Mouse (Mus musculus) heart, adult 2 months (tissue): ENCODE data around the gene Bcar3. TPM values are rescaled to one million over a fixed set of nuclear protein-coding genes. Genes with fewer than 3 reads are reported as not detected.
"Not testable (repeated sequence)": the region's sequence is repeated elsewhere in the genome, so short reads cannot be mapped to it uniquely, and the experiment has no call there.

Experiments used
- DNase-seq, 2 experiments: peaks; one replicate each; pipeline ENCODE4 v3.0.0; 2021
- H3K27ac ChIP-seq: fragments of 200-600 bp; 2 replicates; pipeline ENCODE4 v1.8.1; 2022
- H3K27me3 ChIP-seq: fragments of 200-500 bp; 2 replicates; pipeline ENCODE4 v1.6.1; 2012; ENCODE audit warnings: mild to moderate bottlenecking, low read length, inconsistent platforms, mixed read lengths; ENCODE audit not compliant: control insufficient read depth, insufficient read depth
- H3K36me3 ChIP-seq: fragments of 200-500 bp; 2 replicates; pipeline ENCODE4 v1.6.1; 2012; ENCODE audit warnings: low read length, inconsistent platforms; ENCODE audit not compliant: control insufficient read depth, insufficient read depth
- H3K4me1 ChIP-seq: fragments of 200-500 bp; 2 replicates; pipeline ENCODE4 v1.6.1; 2011; ENCODE audit warnings: low read length; ENCODE audit not compliant: control insufficient read depth, insufficient read depth
- H3K4me3 ChIP-seq: fragments of 200-600 bp; 2 replicates; pipeline ENCODE4 v1.8.1; 2022
- H3K79me2 ChIP-seq: fragments of 200-500 bp; replicated peaks from 2 replicates; pipeline ENCODE4 v1.6.1; 2012; ENCODE audit warnings: mild to moderate bottlenecking, inconsistent platforms, low read length, moderate library complexity, mixed read lengths; ENCODE audit not compliant: control insufficient read depth, insufficient read depth
- H3K9ac ChIP-seq: fragments of 200-500 bp; 2 replicates; pipeline ENCODE4 v1.6.1; 2012; ENCODE audit warnings: low read depth, mild to moderate bottlenecking, control low read depth, inconsistent platforms, low read length, mixed read lengths
- CTCF ChIP-seq: fragments of 200-600 bp; IDR thresholded peaks from 2 replicates; pipeline ENCODE4 v1.8.1; 2022; ENCODE audit warnings: antibody characterized with exemption, mild to moderate bottlenecking, moderate library complexity
- EP300 ChIP-seq: fragments of 200-500 bp; IDR thresholded peaks from 2 replicates; pipeline ENCODE4 v1.6.1; 2011; ENCODE audit warnings: low read depth, low read length, control low read depth; ENCODE audit not compliant: insufficient read depth
- POLR2A ChIP-seq: fragments of 200-500 bp; IDR thresholded peaks from 2 replicates; pipeline ENCODE4 v1.6.1; 2011; ENCODE audit warnings: mild to moderate bottlenecking, low read depth, low read length, control low read depth; ENCODE audit not compliant: insufficient read depth
- WGBS: fragments of 180-500 bp; shearing (Covaris S2); methylation state at CpG from one replicate; pipeline ENCODE4 v1.1.7; 2018; 5-methylcytosine and 5-hydroxymethylcytosine counted together
- intact Hi-C: fragments of 180-260 bp; cut with DNase I; formaldehyde crosslinking; loops from one replicate; pipeline ENCODE4 v1.15.1; 2025
- polyA plus RNA-seq: library from polyadenylated mRNA; depleted of rRNA; stranded (reverse); fragments of >200 nt; gene quantifications from 2 replicates; pipeline ENCODE4 v1.2.3, GENCODE M21; 2012
- total RNA-seq, 2 experiments: library from RNA; stranded (reverse); gene quantifications; 2 replicates each; pipeline ENCODE4 v1.2.3; 2021

Bcar3 gene
- total and polyA plus RNA-seq, 3 experiments = 4.7 to 10.2 (median 7.5) TPM

DNA sequence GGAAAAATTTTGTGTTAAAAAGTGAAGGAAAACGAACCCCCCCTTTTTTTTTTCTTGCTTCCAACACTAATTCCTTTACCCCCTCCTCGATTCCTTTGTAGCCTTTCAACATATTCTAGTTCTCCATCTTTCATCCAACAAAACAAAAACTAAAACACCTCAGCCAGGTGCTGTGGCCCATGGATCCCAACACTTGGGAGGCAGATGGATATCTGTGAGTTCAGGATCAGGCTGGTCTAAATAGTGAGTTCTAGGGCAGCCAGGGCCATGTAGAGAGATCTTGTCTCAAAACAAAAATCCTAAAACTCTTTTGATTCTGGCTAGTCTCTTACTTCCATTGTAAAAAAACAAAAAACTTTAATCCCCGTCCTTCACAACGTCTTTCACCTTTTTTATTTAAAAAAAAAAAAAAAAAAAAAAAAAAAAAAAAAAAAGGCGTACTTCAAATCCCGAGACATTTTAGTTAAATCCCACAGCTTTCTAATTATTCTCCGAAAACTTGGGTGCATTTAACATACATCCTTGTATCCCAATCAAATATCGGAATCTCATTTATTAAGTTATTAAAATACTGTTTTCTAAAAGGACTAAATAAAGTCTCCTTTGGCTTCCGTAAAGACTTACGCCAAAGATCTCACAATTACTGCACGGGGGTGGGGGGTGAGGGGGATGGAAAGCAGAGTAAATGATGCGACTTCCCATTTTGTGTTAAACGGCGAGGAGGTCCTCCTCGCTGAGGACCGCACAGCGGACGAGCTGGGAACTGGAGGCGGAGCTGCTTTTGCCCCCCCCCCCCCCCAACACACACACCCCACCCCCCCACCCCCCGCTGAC lies 20.3 kb upstream of the Bcar3 start:
- WGBS = 11% methylated on average over 19 of the region's 20 CpGs
- intact Hi-C loops = loop anchor here (1.0 to 10.0 kb wide), 5 partner anchors 19 to 1111 kb away; partner anchors contain the start of genes Arhgap29, Gclm and Mettl14
- H3K4me1 ChIP-seq = peaks cover 8% of the 10 kb centered on the region
- peak overlapping the region; percentile 59 for H3K27ac ChIP-seq
- TF ChIP-seq CTCF (peak; percentile 45), POLR2A (peak; percentile 75), EP300 (no peak)
- H3K27me3 ChIP-seq = no peaks in the 10 kb centered on the region
- H3K4me3 ChIP-seq = peak overlapping the region; percentile 58
- H3K79me2 ChIP-seq = peaks cover 1% of the 10 kb centered on the region; the same call in 1 of the 2 replicates
- no peak for DNase-seq
- peak overlapping the region; percentile 62 for H3K9ac ChIP-seq
- H3K36me3 ChIP-seq = peaks cover 29% of the 10 kb centered on the region

DNA sequence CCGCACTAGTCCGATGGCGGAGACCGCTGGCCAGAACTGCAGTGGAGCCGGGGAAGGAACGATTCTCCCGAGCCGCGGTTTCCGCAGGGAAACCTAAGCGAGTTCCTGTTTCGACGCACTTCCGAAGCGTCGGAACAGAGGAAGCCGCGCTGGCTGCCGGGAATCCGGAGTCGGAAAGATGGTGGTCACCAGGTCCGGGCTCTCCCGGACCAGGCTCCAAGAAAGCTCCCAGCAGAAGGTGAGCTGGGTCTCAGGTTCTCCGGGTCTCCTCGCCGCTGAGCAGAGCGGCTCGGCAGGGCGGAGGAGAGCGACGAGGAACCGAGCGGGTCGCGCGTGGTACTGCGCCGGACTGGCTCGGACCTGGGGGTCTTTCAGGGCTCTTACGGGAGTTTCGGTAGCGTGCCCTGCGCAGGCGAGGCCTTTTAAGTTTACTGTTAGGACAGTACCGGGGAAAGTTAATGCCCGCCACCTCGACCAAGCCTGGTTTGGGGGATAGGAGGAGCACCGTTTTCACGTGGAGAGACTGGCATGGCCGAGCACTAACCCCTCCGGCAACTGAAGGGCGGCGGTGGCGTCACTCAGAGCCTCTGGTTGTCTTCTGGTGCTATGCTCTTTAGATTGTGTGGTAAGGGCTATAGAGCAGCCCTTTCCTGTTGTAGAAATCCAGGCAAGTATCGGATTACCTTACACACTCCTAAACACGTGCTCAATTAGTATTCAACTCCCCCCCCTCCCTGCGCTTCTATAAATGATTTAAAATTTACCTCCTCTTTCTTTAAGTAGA lies 19.5 kb upstream of the Bcar3 start, which contains the start of gene Dnttip2:
Dnttip2 (plus strand) TSS at position 148 of the 784 bp plus-strand sequence.
- no peaks in the 10 kb centered on the region for H3K27me3 ChIP-seq
- peak within 1 kb of the TSS; percentile 82 for H3K27ac ChIP-seq
- peaks cover 1% of the 10 kb centered on the region; the same call in 1 of the 2 replicates for H3K79me2 ChIP-seq
- intact Hi-C loops = loop anchor here (1.0 to 10.0 kb wide), 5 partner anchors 18 to 1110 kb away; partner anchors contain the start of genes Arhgap29, Gclm and Mettl14
- peaks cover 36% of the 10 kb centered on the region for H3K36me3 ChIP-seq
- peaks cover 8% of the 10 kb centered on the region for H3K4me1 ChIP-seq
- peak; percentile 17; the same call in 1 of the 2 replicates for TF ChIP-seq CTCF
- TF ChIP-seq POLR2A = peak; percentile 77
- peak; percentile 65; the same call in 1 of the 2 replicates for TF ChIP-seq EP300
- peak within 1 kb of the TSS; percentile 100 for H3K4me3 ChIP-seq
- peak within 1 kb of the TSS; percentile 92 for H3K9ac ChIP-seq
- WGBS = under 1% methylated on average over 56 of the region's 57 CpGs
- DNase-seq = peak; percentile 94

DNA sequence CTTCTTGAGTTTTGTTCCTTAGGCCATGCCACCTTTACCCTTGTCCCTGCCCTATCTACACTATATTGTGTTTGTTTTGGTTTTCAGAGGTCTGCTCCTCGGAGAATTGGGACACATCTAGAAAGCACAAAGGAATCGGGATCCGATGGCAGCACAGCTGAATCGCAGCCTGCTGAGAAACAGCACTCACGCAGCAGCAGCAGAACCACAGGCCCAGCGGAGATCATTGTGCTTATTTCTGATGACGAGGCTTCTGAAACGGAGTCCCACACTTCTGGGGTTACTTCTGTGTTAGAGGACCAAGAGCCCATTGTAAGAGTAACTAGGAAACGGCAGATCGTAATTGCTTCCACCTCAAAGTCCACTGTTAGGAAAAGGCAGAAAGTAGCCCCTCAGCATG lies 18.8 kb upstream of the Bcar3 start:
- WGBS = 74% methylated on average over 10 of the region's 10 CpGs
- Histone ChIP-seq H3K27ac (no peak overlapping the region), H3K27me3 (no peaks in the 10 kb centered on the region), H3K4me3 (peak overlapping the region; percentile 100), H3K79me2 (peaks cover 1% of the 10 kb centered on the region; the same call in 1 of the 2 replicates), H3K9ac (no peak overlapping the region), H3K4me1 (peaks cover 8% of the 10 kb centered on the region), H3K36me3 (peaks cover 38% of the 10 kb centered on the region)
- no peak for DNase-seq
- TF ChIP-seq POLR2A (no peak), EP300 (no peak), CTCF (no peak)
- intact Hi-C loops = loop anchor here (10.0 kb wide), 3 partner anchors 320 to 1110 kb away; partner anchors contain the start of genes Arhgap29 and Mettl14

DNA sequence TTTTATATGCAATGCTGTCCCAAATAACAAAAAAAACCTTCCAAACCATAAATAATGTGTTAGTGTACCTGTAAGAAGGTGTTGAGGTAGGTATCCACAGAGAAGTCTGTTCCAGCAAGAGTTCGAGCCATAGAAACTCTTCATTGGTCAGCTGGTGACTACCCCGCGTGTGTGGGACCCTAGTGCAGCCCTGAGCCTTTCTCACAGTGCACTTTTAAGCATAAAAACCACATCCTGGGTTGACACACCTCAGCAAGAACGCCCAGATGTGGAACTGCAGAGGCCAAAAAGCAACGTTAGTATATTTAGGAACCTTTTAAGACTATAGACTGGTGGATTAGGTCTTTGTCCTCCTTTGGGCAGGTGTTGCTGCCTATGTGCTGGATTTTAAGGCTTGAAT lies 6.7 kb upstream of the Bcar3 start:
- intact Hi-C loops = no loop called here
- peaks cover 4% of the 10 kb centered on the region; the same call in 1 of the 2 replicates for H3K4me1 ChIP-seq
- H3K79me2 ChIP-seq = no peaks in the 10 kb centered on the region
- H3K9ac ChIP-seq = no peak overlapping the region
- no peaks in the 10 kb centered on the region for H3K27me3 ChIP-seq
- no peak for DNase-seq
- H3K4me3 ChIP-seq = no peak overlapping the region
- no peak overlapping the region for H3K27ac ChIP-seq
- TF ChIP-seq POLR2A (no peak), EP300 (no peak)
- H3K36me3 ChIP-seq = no peaks in the 10 kb centered on the region
- 76% methylated on average over 5 of the region's 5 CpGs for WGBS

DNA sequence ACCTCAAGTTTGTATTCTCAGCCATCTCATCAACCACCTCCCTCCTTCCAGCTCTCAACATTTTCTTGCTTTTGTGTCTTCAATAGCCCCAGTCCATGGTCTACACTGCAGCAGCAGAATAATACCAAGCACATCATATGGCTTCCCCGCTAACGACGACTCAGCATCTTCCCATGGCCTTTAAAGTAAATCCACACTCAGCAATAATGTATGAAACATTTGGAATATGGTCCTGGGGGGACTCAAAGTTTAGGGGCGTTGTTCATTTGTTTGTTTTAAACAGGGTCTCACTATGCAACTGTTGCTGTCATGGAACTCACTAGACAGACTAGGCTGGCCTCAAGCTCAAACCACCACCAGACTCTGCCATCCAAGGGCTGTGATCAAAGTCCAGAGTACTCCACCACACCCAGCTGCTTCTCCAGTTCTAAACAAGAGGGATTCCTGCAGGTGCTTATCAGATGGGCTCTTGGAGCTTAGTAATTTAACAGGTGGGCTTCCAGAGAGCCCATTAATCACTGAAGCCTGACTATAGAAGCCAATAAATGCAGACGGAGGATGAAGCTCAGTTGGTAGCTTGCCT lies 5.2 kb upstream of the Bcar3 start:
- intact Hi-C loops = no loop called here
- DNase-seq = no peak

DNA sequence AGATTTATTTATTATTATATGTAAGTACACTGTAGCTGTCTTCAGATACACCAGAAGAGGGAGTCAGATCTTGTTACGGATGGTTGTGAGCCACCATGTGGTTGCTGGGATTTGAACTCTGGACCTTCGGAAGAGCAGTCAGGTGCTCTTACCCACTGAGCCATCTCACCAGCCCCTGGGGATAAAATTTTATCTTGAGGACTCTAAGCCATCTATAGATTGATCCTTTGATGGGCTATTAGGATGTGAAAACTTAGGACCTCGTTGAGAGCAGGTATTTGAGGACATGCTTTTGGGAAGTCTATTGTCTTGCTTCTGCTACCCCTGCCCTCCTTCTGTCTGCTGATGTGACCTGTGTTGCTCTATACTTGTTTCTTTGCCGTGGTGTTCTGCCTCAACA lies 4.6 kb upstream of the Bcar3 start:
- H3K27ac ChIP-seq, H3K9ac ChIP-seq, intact Hi-C loops, H3K36me3 ChIP-seq, H3K79me2 ChIP-seq, H3K4me1 ChIP-seq, DNase-seq, H3K4me3 ChIP-seq, H3K27me3 ChIP-seq: not testable (repeated sequence)
- WGBS = 66% methylated on average over 4 of the region's 4 CpGs

More for the DNA sequence above, 5.2 kb upstream of the Bcar3 start:
- H3K79me2 ChIP-seq = no peaks in the 10 kb centered on the region
- no peak for TF ChIP-seq EP300
- no peak for TF ChIP-seq CTCF
- TF ChIP-seq POLR2A = no peak
- H3K9ac ChIP-seq = no peak overlapping the region
- H3K4me3 ChIP-seq = no peak overlapping the region
- no peaks in the 10 kb centered on the region for H3K27me3 ChIP-seq
- H3K4me1 ChIP-seq = peaks cover 4% of the 10 kb centered on the region; the same call in 1 of the 2 replicates
- no peaks in the 10 kb centered on the region for H3K36me3 ChIP-seq
- no peak overlapping the region for H3K27ac ChIP-seq
- WGBS = 86% methylated on average over 5 of the region's 5 CpGs
